Mouse (Mus musculus) intestine, embryonic 15.5 days (tissue): ENCODE results near the gene Xcl1. TPM values are rescaled to one million over a fixed set of nuclear protein-coding genes. Genes with fewer than 3 reads are reported as not detected.
A peak's percentile ranks its signal among the peaks of the same experiment; 100 is the strongest.

Experiments
- ATAC-seq: fragments of 200-750 bp; cut with Nextera tagmentation; 2 replicates; pipeline ENCODE4 v1.8.0; 2017; ENCODE audit warnings: moderate TSS enrichment, moderate library complexity
- H3K27ac ChIP-seq: fragments of 300-500 bp; sonication (generic); 2 replicates; pipeline ENCODE4 v1.5.1; 2015; ENCODE audit warnings: mild to moderate bottlenecking, inconsistent platforms
- H3K27me3 ChIP-seq: fragments of 300-500 bp; sonication (generic); replicated peaks from 2 replicates; pipeline ENCODE4 v1.6.1; 2015; ENCODE audit warnings: inconsistent platforms
- H3K36me3 ChIP-seq: fragments of 300-500 bp; sonication (generic); 2 replicates; pipeline ENCODE4 v1.6.1; 2015; ENCODE audit warnings: inconsistent platforms
- H3K4me1 ChIP-seq: fragments of 300-500 bp; sonication (generic); replicated peaks from 2 replicates; pipeline ENCODE4 v1.6.1; 2015; ENCODE audit warnings: inconsistent platforms
- H3K4me2 ChIP-seq: fragments of 300-500 bp; sonication (generic); replicated peaks from 2 replicates; pipeline ENCODE4 v1.6.1; 2015; ENCODE audit warnings: mild to moderate bottlenecking, inconsistent platforms
- H3K4me3 ChIP-seq: fragments of 300-500 bp; sonication (generic); replicated peaks from 2 replicates; pipeline ENCODE4 v1.5.1; 2015; ENCODE audit warnings: inconsistent platforms
- H3K9ac ChIP-seq: fragments of 300-500 bp; sonication (generic); 2 replicates; pipeline ENCODE4 v1.6.1; 2015; ENCODE audit warnings: inconsistent platforms
- H3K9me3 ChIP-seq: fragments of 300-500 bp; sonication (generic); 2 replicates; pipeline ENCODE4 v1.6.1; 2016; ENCODE audit warnings: inconsistent platforms
- WGBS: fragments of 180-500 bp; shearing (Covaris S2); methylation state at CpG from one replicate; pipeline ENCODE4 v1.1.7; 2015; 5-methylcytosine and 5-hydroxymethylcytosine counted together
- polyA plus RNA-seq: library from polyadenylated mRNA; unstranded; fragments of >200 nt; fragmentation: Nextera tagmentation; extraction: Ambion mirVana; gene quantifications from 2 replicates; pipeline ENCODE4 v1.2.1, GENCODE M21; 2015

Xcl1 gene
- polyA plus RNA-seq, 1 experiment from 2014 or later = not detected

- 62% methylated on average over 3 of the region's 3 CpGs for WGBS
- H3K9me3 ChIP-seq = no peaks in the 10 kb centered on the region
- 0 out of 2 replicates have a peak, but pooled peaks cover 3% of the 10 kb centered on the region for H3K4me1 ChIP-seq
- H3K27me3 ChIP-seq = no peaks in the 10 kb centered on the region
- H3K9ac ChIP-seq = no peak overlapping the region
- peak; percentile 81 for ATAC-seq
- H3K4me2 ChIP-seq = no peak overlapping the region
- no peak overlapping the region for H3K4me3 ChIP-seq
- 0 out of 2 replicates have a peak overlapping the region, but pooled peaks have one; percentile 36 for H3K27ac ChIP-seq
- H3K36me3 ChIP-seq = no peaks in the 10 kb centered on the region
These were observed 21.5 kb upstream of the Xcl1 start for GRCm38 (mm10) chr1:164956725-164957399.

GRCm38 (mm10) chr1:164955452-164956196, 20.3 kb upstream of the Xcl1 start:
- Histone ChIP-seq H3K4me1 (no peaks in the 10 kb centered on the region), H3K4me2 (no peak overlapping the region), H3K9ac (no peak overlapping the region), H3K9me3 (no peaks in the 10 kb centered on the region), H3K27me3 (no peaks in the 10 kb centered on the region), H3K4me3 (no peak overlapping the region), H3K36me3 (no peaks in the 10 kb centered on the region), H3K27ac (peak overlapping the region; percentile 27; the same call in 1 of the 2 replicates)
- WGBS = 72% methylated on average over 7 of the region's 7 CpGs
- no peak for ATAC-seq

- no peak for ATAC-seq
- no peak overlapping the region for H3K27ac ChIP-seq
- H3K9me3 ChIP-seq = no peaks in the 10 kb centered on the region
- H3K36me3 ChIP-seq = no peaks in the 10 kb centered on the region
- WGBS = 89% methylated on average over 6 of the region's 6 CpGs
- H3K4me2 ChIP-seq = no peak overlapping the region
- no peaks in the 10 kb centered on the region for H3K4me1 ChIP-seq
- H3K9ac ChIP-seq = no peak overlapping the region
- H3K27me3 ChIP-seq = no peaks in the 10 kb centered on the region
- no peak overlapping the region for H3K4me3 ChIP-seq
These were observed 18.2 kb upstream of the Xcl1 start for GRCm38 (mm10) chr1:164953574-164953973.

- 53% methylated on average over 2 of the region's 2 CpGs for WGBS
- no peak overlapping the region for H3K9ac ChIP-seq
- no peak overlapping the region for H3K27ac ChIP-seq
- no peaks in the 10 kb centered on the region for H3K27me3 ChIP-seq
- no peak overlapping the region for H3K4me2 ChIP-seq
- H3K4me1 ChIP-seq = no peaks in the 10 kb centered on the region
- H3K4me3 ChIP-seq = no peak overlapping the region
- no peaks in the 10 kb centered on the region for H3K9me3 ChIP-seq
- H3K36me3 ChIP-seq = no peaks in the 10 kb centered on the region
- ATAC-seq = peak; percentile 84
These were observed 733 bp upstream of the Xcl1 start for GRCm38 (mm10) chr1:164936060-164936459.

- no peak overlapping the region for H3K27ac ChIP-seq
- H3K9me3 ChIP-seq = no peaks in the 10 kb centered on the region
- no peak overlapping the region for H3K4me2 ChIP-seq
- no peak overlapping the region for H3K9ac ChIP-seq
- H3K4me3 ChIP-seq = no peak overlapping the region
- H3K4me1 ChIP-seq = no peaks in the 10 kb centered on the region
- no peaks in the 10 kb centered on the region for H3K36me3 ChIP-seq
- ATAC-seq = peak; percentile 34; the same call in 1 of the 2 replicates
- WGBS = 76% methylated on average over 10 of the region's 10 CpGs
- no peaks in the 10 kb centered on the region for H3K27me3 ChIP-seq
These were observed 1.7 kb downstream of the Xcl1 start for GRCm38 (mm10) chr1:164933441-164934188.

GRCm38 (mm10) chr1:164931135-164931534, 4.2 kb downstream of the Xcl1 start:
- H3K4me1 ChIP-seq = no peaks in the 10 kb centered on the region
- no peak overlapping the region for H3K4me3 ChIP-seq
- no peaks in the 10 kb centered on the region for H3K36me3 ChIP-seq
- 74% methylated on average over 7 of the region's 7 CpGs for WGBS
- no peaks in the 10 kb centered on the region for H3K27me3 ChIP-seq
- no peak overlapping the region for H3K9ac ChIP-seq
- ATAC-seq = no peak
- H3K27ac ChIP-seq = no peak overlapping the region
- no peak overlapping the region for H3K4me2 ChIP-seq
- H3K9me3 ChIP-seq = no peaks in the 10 kb centered on the region

GRCm38 (mm10) chr1:164930006-164930405, 5.3 kb downstream of the Xcl1 start:
- H3K9ac ChIP-seq = no peak overlapping the region
- no peaks in the 10 kb centered on the region for H3K9me3 ChIP-seq
- no peaks in the 10 kb centered on the region for H3K27me3 ChIP-seq
- no peaks in the 10 kb centered on the region for H3K36me3 ChIP-seq
- ATAC-seq = no peak
- no peaks in the 10 kb centered on the region for H3K4me1 ChIP-seq
- WGBS = 74% methylated on average over 3 of the region's 3 CpGs
- H3K27ac ChIP-seq = no peak overlapping the region
- H3K4me2 ChIP-seq = no peak overlapping the region
- no peak overlapping the region for H3K4me3 ChIP-seq

- 78% methylated on average over 3 of the region's 3 CpGs for WGBS
- Histone ChIP-seq H3K9ac (no peak overlapping the region), H3K27me3 (no peaks in the 10 kb centered on the region)
These were observed 8.7 kb downstream of the Xcl1 start for GRCm38 (mm10) chr1:164926534-164927160.

GRCm38 (mm10) chr1:164905047-164905446, 30.3 kb downstream of the Xcl1 start:
- Histone ChIP-seq H3K36me3 (no peaks in the 10 kb centered on the region), H3K27ac (no peak overlapping the region), H3K4me1 (no peaks in the 10 kb centered on the region), H3K9me3 (no peaks in the 10 kb centered on the region), H3K4me2 (no peak overlapping the region), H3K27me3 (no peaks in the 10 kb centered on the region), H3K4me3 (no peak overlapping the region), H3K9ac (no peak overlapping the region)
- 52% methylated on average over 4 of the region's 4 CpGs for WGBS
- ATAC-seq = peak; percentile 73; the same call in 1 of the 2 replicates

More at GRCm38 (mm10) chr1:164926534-164927160, 8.7 kb downstream of the Xcl1 start:
- H3K4me2 ChIP-seq = no peak overlapping the region
- no peaks in the 10 kb centered on the region for H3K9me3 ChIP-seq
- H3K36me3 ChIP-seq = no peaks in the 10 kb centered on the region
- H3K4me3 ChIP-seq = no peak overlapping the region
- no peaks in the 10 kb centered on the region for H3K4me1 ChIP-seq
- no peak for ATAC-seq
- no peak overlapping the region for H3K27ac ChIP-seq

GRCm38 (mm10) chr1:164900696-164901095, 34.6 kb downstream of the Xcl1 start:
- Histone ChIP-seq H3K27ac (no peak overlapping the region), H3K27me3 (no peaks in the 10 kb centered on the region), H3K4me2 (no peak overlapping the region), H3K9ac (no peak overlapping the region), H3K4me1 (peaks cover 14% of the 10 kb centered on the region; the same call in 1 of the 2 replicates), H3K36me3 (no peaks in the 10 kb centered on the region), H3K4me3 (no peak overlapping the region), H3K9me3 (no peaks in the 10 kb centered on the region)
- 92% methylated on average over 6 of the region's 6 CpGs for WGBS
- no peak for ATAC-seq

GRCm38 (mm10) chr1:164900226-164900625, 35.1 kb downstream of the Xcl1 start:
- H3K4me2 ChIP-seq = no peak overlapping the region
- H3K9me3 ChIP-seq = no peaks in the 10 kb centered on the region
- H3K9ac ChIP-seq = no peak overlapping the region
- no peaks in the 10 kb centered on the region for H3K27me3 ChIP-seq
- WGBS = 49% methylated on average over 2 of the region's 2 CpGs
- no peak overlapping the region for H3K4me3 ChIP-seq
- H3K27ac ChIP-seq = no peak overlapping the region
- no peak for ATAC-seq
- no peaks in the 10 kb centered on the region for H3K36me3 ChIP-seq
- peaks cover 14% of the 10 kb centered on the region; the same call in 1 of the 2 replicates for H3K4me1 ChIP-seq

- H3K27ac ChIP-seq = no peak overlapping the region
- 29% methylated on average over 7 of the region's 7 CpGs for WGBS
These were observed 35.8 kb downstream of the Xcl1 start for GRCm38 (mm10) chr1:164899506-164899905.

More at GRCm38 (mm10) chr1:164899506-164899905, 35.8 kb downstream of the Xcl1 start:
- ATAC-seq = peak; percentile 52
- Histone ChIP-seq H3K4me1 (peaks cover 14% of the 10 kb centered on the region; the same call in 1 of the 2 replicates), H3K4me2 (peak overlapping the region; percentile 93), H3K36me3 (no peaks in the 10 kb centered on the region), H3K9ac (no peak overlapping the region; the same call in 1 of the 2 replicates), H3K27me3 (no peaks in the 10 kb centered on the region), H3K4me3 (peak overlapping the region; percentile 48), H3K9me3 (no peaks in the 10 kb centered on the region)
